Mouse (Mus musculus) cerebellum, adult 2 months (tissue): ENCODE measurements at regions not wholly inside any gene's neighbourhood (a gene's known extent, or its start where the extent isn't known, plus 50 kb on each side); places are given as distances from the start of the nearest gene placed in this dataset.

Experiments used
- DNase-seq, 2 experiments: peaks; one replicate each; pipeline ENCODE4 v3.0.0; 2021
- H3K27ac ChIP-seq: fragments of 200-500 bp; 2 replicates; pipeline ENCODE4 v1.5.1; 2012; ENCODE audit warnings: low read length, control low read depth, inconsistent platforms; ENCODE audit not compliant: insufficient read depth
- H3K27me3 ChIP-seq: fragments of 200-500 bp; 2 replicates; pipeline ENCODE4 v1.6.1; 2012; ENCODE audit warnings: inconsistent platforms, mild to moderate bottlenecking, low read length, moderate library complexity; ENCODE audit not compliant: control insufficient read depth, insufficient read depth
- H3K4me1 ChIP-seq: fragments of 200-500 bp; 2 replicates; pipeline ENCODE4 v1.6.1; 2011; ENCODE audit warnings: low read length; ENCODE audit not compliant: control insufficient read depth, insufficient read depth
- H3K4me3 ChIP-seq: fragments of 200-500 bp; replicated peaks from 2 replicates; pipeline ENCODE3; 2011; ENCODE audit warnings: mild to moderate bottlenecking, low read depth, low read length, control low read depth; ENCODE audit not compliant: insufficient read depth
- CTCF ChIP-seq: fragments of 200-500 bp; IDR thresholded peaks from 2 replicates; pipeline ENCODE4 v1.5.1; 2011; ENCODE audit warnings: low read depth, mild to moderate bottlenecking, control low read depth, low read length, moderate library complexity, borderline replicate concordance; ENCODE audit not compliant: insufficient read depth
- POLR2A ChIP-seq: fragments of 200-500 bp; IDR thresholded peaks from 2 replicates; pipeline ENCODE4 v1.6.1; 2011; ENCODE audit warnings: low read length, control low read depth, borderline replicate concordance; ENCODE audit not compliant: insufficient read depth
- WGBS: fragments of 180-500 bp; shearing (Covaris S2); methylation state at CpG from one replicate; pipeline ENCODE4 v1.1.7; 2018; 5-methylcytosine and 5-hydroxymethylcytosine counted together

GRCm38 (mm10) chr4:142414874-142415273 is 175.7 kb upstream of the Kazn start:
- Histone ChIP-seq H3K4me1 (peaks cover 2% of the 10 kb centered on the region), H3K27ac (no peak overlapping the region), H3K4me3 (no peak overlapping the region), H3K27me3 (no peaks in the 10 kb centered on the region)
- TF ChIP-seq CTCF: no peak
- no peak for TF ChIP-seq POLR2A
- WGBS: 89% methylated on average over 5 of the region's 5 CpGs
- no peak for DNase-seq

DNA sequence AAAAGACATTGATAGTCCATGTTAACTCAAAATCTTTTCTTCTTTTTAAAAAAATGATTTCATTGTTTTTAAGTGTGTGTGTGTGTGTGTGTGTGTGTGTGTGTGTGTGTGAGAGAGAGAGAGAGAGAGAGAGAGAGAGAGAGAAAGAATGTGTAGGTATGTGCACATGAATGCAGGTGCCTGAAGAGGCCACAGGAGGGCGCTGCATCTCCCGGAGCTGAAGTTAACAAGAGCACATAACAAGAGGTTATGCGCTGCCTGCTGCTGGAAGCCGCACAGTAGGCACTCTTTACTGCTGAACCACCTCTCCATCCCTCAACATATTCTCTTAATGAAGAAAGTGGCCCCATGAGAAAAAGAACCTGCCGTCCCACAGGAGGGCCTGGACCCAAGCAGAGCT is 172.6 kb upstream of the Kazn start:
- DNase-seq: no peak
- WGBS: 93% methylated on average over 5 of the region's 5 CpGs
- Histone ChIP-seq H3K4me3 (no peak overlapping the region), H3K27ac (no peak overlapping the region), H3K27me3 (no peaks in the 10 kb centered on the region), H3K4me1 (peaks cover 14% of the 10 kb centered on the region)
- TF ChIP-seq CTCF: peak; percentile 28; the same call in 1 of the 2 replicates
- no peak for TF ChIP-seq POLR2A

GRCm38 (mm10) chr4:142410596-142411573 is 171.7 kb upstream of the Kazn start:
- TF ChIP-seq CTCF (no peak), POLR2A (no peak)
- Histone ChIP-seq H3K27ac (no peak overlapping the region), H3K4me1 (peaks cover 12% of the 10 kb centered on the region), H3K4me3 (peak overlapping the region; percentile 9), H3K27me3 (no peaks in the 10 kb centered on the region)
- 23% methylated on average over 26 of the region's 26 CpGs for WGBS
- peak; percentile 49 to 74 for DNase-seq

GRCm38 (mm10) chr4:142397858-142398257 is 158.7 kb upstream of the Kazn start:
- 71% methylated on average over 7 of the region's 7 CpGs for WGBS
- 0 out of 2 replicates have a peak, but pooled peaks cover 11% of the 10 kb centered on the region for H3K4me1 ChIP-seq
- no peaks in the 10 kb centered on the region for H3K27me3 ChIP-seq
- no peak for TF ChIP-seq POLR2A
- TF ChIP-seq CTCF: peak; percentile 21; the same call in 1 of the 2 replicates
- no peak overlapping the region for H3K4me3 ChIP-seq
- H3K27ac ChIP-seq: no peak overlapping the region
- DNase-seq: no peak

DNA sequence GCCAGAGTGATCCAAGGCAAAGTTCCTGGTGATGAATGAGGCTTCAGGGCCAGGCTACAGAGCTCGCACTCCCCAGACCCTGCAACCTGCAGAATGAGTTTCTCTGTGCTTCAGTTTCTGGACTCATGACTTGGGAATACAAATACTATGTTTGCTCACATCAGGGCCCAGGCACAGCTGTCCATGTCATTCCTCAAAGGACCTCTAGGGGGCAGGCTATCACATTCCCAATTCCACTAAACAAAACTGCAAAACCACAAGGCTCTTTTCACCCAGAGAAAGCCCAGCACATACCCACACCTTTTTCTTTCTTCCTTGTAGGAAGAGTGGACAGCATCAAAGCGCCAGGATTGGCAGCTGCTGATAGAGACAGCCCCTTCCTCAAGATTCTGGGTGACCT is 153.7 kb upstream of the Kazn start:
- TF ChIP-seq CTCF (peak; percentile 69; the same call in 1 of the 2 replicates), POLR2A (no peak)
- Histone ChIP-seq H3K27me3 (no peaks in the 10 kb centered on the region), H3K4me3 (no peak overlapping the region), H3K27ac (no peak overlapping the region), H3K4me1 (peaks cover 18% of the 10 kb centered on the region)
- 67% methylated on average over 2 of the region's 2 CpGs for WGBS
- DNase-seq: peak; percentile 49 to 56

DNA sequence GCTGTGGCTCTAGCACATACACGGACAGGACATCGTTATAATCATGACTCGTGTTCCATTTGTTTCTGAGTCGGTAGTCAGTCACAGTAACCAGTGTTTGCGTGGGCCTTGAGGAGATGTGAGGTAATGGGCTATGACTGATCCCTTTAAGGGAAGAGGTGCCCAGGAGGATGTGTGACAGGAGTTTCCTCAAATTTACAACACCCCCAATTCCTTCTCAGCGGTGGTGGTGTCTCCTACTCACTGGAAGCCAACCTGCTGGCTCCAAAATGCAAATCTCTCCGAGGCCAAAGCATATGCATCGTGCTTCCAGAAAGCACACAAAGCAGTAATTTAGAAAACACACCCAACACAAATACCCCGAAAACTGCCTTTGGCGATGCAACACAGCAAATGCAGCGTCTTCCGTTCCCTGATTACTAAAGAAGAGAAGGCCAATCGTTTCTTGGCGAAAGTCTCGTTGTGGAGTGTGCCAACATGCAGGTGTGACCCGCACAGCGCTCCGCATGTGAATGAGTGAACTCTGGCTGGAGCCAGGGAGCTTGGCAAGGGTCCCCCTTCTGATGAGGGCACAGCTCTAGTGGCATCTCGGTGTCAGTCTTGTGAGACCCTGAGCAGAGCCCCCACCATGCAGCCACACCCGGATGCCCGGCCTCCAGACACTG is 151.5 kb upstream of the Kazn start:
- DNase-seq: peak; percentile 30 to 38
- H3K27ac ChIP-seq: no peak overlapping the region
- peaks cover 15% of the 10 kb centered on the region for H3K4me1 ChIP-seq
- H3K27me3 ChIP-seq: no peaks in the 10 kb centered on the region
- H3K4me3 ChIP-seq: no peak overlapping the region
- WGBS: 40% methylated on average over 21 of the region's 21 CpGs
- no peak for TF ChIP-seq CTCF

- 78% methylated on average over 6 of the region's 6 CpGs for WGBS
- Histone ChIP-seq H3K4me1 (peaks cover 14% of the 10 kb centered on the region), H3K27ac (no peak overlapping the region), H3K4me3 (no peak overlapping the region), H3K27me3 (no peaks in the 10 kb centered on the region)
- DNase-seq: no peak
- TF ChIP-seq POLR2A (no peak), CTCF (peak; percentile 36; the same call in 1 of the 2 replicates)
These were observed 149.3 kb upstream of the Kazn start for GRCm38 (mm10) chr4:142388476-142388875.

- peak in 1 of 2 experiments; percentile 36 for DNase-seq
- WGBS: 26% methylated on average over 7 of the region's 7 CpGs
- Histone ChIP-seq H3K4me3 (no peak overlapping the region), H3K27ac (no peak overlapping the region), H3K4me1 (no peaks in the 10 kb centered on the region), H3K27me3 (no peaks in the 10 kb centered on the region)
- TF ChIP-seq POLR2A (no peak), CTCF (no peak)
These were observed 142.0 kb upstream of the Kazn start for GRCm38 (mm10) chr4:142381168-142381567.
